Mouse (Mus musculus): ENCODE measurements at regions not wholly inside any gene's neighbourhood (a gene's known extent, or its start where the extent isn't known, plus 50 kb on each side); places are given as distances from the start of the nearest gene placed in this dataset.

DNA sequence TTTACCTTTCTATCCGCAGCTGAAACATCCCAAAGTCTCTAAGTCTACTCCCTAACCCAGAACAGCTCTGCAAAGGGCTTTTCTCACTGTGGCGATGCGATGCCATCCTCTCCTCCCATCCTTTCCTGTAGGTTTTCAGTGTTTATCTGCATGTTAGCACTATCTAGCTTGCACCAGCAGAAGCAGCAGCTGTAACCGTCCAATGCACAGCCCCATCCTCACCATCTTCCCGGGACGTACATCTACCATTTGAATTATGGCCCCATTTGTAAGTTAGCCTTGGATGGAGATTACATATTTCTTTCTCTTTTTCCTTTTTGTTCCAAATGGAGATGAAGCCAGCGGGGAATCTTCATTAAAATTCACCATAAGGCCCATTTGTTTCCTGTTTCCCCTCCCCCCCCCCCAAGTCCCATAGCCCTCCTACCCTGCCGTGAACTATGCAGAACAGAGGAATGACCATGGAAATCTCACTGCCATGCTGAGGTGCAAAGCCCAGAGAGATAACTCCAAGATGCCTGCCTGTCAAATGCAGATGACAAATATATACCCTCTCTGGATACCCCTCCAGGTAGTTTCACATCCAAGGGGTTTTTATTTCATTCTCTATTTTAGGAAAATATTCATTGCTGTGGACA, 525.5 kb upstream of the Id4 start:
- TF ChIP-seq CTCF (IDR thresholded peaks at IDR 0.05; ENCODE audit: insufficient read depth, low read depth, low read length) = no peak
- TF ChIP-seq POLR2A (IDR thresholded peaks at IDR 0.05; ENCODE audit: insufficient read depth, low read depth, low read length) = no peak

Measured in olfactory bulb, adult 2 months (tissue).